Mouse (Mus musculus) fibroblast of lung, adult 2 months (primary cell): ENCODE results near the gene Ofd1.

ENCODE experiments used
- DNase-seq: peaks from one replicate; pipeline ENCODE4 v3.0.0-alpha.2; 2011; ENCODE audit warnings: low read depth

Ofd1 gene

DNA sequence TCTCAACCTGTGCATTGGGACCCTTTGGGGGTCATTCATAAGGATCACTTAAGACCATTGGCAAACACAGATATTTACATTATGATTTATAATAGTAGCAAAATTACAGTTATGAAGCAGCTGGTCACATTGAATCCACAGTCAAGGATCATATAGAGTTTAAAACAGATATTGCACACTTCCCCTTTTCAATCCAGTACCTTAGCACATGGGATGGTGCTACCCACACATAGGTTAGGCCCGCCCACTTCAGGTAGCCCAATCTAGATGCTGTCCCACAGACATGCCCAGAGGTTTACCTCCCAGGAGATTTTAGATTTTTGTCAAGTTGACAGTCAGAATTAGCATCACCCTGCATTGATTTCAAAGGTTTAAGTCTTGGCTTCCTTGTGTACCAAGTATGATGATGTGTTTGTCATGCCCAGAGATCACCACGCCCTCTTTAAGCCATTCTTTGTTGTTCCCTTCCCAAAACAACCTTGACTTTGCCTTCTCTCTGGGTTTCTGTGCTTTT, 80.5 kb downstream of the Ofd1 start:
- DNase-seq: no peak

DNA sequence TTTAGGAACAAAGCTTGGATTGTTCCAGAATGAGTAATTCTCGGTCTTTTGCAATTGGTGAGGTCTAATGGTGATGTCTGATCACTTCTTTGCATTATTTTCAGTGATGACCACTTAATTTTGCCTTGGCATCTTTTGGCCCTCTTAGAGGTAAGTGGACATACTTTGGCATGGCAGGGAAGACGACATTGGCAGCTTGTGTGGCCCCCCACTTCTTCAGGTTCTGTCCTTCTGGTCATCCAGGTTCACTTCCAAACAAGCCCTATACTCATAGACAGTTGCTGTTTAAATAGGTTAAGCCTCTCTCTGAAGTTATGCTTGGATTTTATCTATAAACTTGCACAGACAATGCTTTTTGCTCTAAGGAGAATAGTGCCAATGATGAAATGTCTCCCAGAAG, 81.5 kb downstream of the Ofd1 start:
- DNase-seq: no peak

DNA sequence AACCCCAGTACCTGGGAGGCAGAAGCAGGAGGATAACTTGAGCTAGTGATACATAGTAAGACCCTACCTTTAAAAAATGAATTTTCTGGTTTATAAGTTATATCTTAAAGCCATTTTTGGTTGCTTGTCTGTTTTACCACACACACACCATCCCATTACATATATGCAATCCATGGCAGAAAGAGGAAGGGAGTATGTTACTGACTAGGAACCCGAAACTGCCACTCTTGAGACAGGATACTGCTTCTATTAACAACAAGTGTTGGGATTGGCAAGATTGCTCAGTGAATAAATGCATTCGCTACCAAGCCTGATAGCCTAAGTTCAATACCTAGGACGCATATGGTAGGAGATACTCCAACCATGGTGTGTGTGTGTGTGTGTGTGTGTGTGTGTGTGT, 84.2 kb downstream of the Ofd1 start:
- DNase-seq: no peak

DNA sequence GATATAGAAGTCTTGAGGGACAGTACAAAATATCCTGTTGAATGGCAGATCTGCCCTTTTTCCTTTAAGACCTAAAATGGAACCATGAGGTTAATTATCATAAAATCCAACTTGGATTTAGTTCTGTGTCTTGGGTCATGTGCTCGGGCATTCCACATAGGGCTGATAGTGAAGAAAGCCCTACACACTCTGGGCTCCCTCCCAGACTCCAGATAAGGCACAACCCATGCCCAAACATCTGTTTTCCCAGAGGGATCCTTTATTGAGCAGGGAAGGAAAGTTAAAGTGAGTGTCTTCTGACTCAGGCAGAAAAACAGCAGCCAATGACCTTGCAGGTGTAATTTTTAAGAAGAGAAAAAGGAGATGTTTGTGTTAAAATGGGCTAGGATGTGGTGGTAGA, 85.6 kb downstream of the Ofd1 start:
- DNase-seq: no peak

DNA sequence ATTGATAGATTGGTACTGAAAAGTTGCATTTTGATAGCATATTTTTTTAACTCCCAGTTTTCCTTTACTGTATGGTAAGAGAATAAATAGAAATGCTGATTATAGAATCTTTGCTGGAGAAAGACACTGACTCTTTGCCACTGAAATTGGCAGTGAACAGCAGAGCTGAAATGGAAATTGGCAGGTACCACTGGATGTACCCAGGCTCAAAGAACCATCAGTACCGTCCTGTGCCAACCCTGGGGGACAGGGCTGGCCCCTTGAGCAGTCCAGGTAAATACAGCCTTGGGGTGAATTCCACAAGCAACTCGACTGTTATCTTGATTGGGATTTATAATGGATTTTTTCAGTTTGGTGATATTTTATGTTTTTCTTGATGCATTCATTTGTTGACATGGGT, 87.1 kb downstream of the Ofd1 start:
- DNase-seq: no peak

DNA sequence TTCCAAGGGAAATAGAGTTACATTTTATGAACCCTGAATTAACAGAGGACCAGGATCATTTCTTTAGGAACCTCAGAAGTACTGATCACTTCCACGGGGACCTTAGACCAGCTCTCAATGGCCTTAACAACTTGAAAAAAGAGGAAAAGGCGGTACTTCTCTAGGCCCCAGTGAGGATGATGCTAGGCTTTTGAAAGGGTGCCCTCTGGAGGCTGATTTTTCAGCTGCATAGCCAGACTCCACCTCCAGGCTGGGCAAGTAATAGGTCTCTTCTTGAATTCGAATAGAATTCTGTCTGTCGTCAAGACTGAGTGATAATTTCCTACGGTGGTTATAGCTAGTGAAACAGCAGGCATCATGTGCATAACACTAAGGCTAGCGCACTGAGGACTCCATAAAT, 88.7 kb downstream of the Ofd1 start:
- no peak for DNase-seq

DNA sequence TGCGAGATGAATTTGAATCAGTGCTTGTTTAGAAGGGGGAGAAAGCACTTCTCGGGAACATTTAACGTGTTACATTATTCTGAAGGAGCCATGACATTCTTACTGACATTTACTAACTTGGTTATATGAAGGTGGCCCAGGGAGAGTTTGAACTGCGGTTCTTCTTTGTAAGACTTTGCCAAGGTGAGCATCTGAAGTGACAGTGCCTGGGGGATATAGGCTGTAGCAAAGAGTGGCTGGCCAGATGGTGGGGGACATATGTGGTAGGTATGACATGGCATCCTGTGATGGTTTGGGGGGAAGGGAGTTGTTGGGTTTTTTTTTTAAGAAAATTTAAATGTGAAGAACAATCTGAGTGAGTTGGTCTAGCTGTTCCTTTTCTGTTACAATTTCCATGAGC, 91.9 kb downstream of the Ofd1 start:
- DNase-seq: no peak

DNA sequence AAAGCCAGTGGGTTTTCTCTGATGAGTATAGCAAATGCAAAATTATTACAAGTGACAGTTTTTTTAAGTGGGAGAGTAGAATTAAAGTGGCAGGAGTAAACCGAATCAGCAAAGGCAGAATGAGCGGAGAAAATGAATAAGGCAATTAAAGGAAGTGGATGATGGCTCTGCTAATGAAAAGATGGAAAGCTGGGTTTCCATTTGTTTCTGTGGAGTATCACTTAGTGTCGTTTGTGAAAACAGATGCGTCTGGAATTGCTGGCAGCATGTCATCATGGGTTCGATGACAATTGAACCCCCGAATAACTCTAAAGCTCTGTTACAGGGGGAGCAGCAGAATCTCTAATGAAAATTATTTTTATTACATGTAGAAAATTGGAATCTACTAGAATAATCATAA, 92.4 kb downstream of the Ofd1 start:
- DNase-seq: no peak

DNA sequence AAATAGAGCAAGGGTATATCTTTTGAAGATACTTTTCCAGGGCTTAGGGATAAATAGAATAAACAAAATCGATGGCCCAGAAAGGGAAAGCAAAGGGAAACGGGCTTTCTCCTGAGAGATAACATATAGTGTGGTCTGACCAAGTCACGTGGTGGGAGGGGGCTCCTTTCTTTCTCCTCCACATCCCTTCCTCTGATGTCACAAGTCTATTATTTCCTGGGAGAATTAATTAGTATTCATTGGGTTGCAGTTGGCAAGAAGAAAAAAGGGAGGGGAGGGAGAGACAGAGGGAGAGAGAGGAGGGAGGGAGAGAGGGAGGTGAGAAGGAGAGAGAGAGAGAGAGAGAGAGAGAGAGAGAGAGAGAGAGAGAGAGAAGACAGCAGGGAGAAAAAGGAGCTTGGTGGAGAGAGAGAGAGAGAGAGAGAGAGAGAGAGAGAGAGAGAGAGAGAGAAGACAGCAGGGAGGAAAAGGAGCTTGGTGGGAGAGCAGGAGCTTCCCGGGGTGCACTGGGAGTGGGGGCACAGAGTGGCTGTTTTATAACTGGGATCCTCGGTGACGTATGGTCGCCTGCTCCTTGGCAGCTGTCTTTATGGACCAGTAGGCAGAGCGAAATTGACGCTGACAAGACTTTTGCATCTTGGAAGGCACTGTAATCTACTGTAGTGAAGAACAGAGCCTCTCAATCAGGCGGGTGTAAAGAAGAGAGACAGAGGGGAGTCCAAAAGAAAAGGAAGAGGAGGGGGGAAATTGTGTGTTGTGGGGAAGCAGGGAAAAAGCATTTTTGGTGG, 96.1 kb downstream of the Ofd1 start:
- no peak for DNase-seq

DNA sequence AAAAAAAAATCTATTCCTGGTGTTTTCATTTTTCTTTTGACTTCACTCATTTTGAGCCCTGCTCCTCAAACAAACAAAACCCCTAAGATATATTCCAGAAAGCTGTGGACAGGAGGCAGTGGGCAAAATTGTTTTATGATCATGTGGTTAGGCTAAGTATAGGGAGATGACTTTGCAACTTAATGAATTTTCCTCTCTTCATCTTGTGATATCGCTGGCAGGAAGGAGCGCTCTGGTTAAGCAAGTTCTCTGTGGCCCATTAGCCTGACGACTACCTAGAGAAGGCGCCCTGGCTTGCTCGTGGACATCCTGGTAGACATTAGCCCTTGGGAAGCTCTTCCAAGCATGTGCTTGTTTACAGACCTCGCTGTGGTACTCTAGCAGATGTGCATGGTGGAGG, 98.7 kb downstream of the Ofd1 start:
- DNase-seq: no peak
